Mouse (Mus musculus): ENCODE measurements around the gene Igf2bp3.
"Not testable (repeated sequence)": the region's sequence is repeated elsewhere in the genome, so short reads cannot be mapped to it uniquely, and the experiment has no call there.

Gene Igf2bp3

DNA sequence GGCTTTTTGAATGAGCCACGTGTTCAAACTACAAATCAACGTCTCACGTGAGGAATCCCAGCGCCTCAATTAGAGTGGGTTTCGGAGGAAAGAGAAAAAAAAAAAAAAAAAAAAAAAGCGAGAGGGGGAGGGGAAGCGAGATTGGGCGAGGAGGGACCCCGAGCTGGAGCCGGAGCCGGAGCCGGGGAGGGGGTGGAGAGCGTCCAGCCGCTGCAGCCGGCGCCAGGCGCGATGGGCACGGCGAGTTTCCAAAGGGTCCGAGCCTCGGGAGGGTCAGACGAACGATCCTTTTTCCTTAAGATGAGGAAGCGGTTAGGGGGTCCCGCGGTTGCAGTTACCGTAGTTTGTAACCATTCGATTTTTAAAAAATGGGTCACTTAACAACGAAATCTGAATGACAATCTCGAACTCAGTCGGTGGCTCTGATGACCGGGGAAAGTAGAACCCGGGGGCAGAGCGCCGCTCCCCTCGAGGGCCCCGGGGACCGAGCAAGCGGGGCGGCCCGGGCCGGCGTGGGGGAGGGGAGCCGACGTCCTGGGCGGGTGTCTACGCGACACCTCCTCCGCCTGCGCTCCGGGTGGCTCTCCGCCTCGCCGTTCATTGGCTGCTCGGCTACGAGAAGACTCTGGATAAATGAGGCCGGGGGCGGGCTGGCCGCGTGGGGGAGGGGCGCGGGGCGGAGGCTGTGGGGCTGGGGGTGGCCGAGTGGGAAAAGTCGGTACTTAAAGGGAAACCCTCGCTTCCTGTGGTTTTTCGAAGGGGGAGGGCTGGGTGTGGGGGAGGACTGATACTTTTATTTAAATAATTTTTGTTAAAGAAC lies at the start of gene Igf2bp3:
TSS of gene Igf2bp3 (minus strand) at position 30 of the 820 bp plus-strand sequence.
- DNase-seq = peak; percentile 96

DNA sequence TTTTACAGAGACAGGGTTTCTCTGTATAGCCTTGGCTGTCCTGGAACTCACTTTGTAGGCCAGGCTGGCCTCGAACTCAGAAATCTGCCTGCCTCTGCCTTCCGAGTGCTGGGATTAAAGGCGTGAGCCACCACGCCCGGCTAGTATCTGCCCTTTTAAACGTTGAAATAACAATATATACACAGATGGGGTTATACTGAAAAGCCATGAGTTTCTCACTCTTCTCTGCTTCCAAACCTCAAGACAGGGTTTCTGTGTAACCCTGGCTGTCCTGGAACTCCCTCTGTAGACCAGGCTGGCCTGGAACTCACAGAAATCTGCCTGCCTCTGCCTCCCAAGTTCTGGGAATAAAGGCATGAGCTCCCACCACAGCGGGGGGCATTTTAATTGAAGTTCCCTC lies 49.7 kb upstream of the Igf2bp3 start:
- not testable (repeated sequence) for DNase-seq

DNA sequence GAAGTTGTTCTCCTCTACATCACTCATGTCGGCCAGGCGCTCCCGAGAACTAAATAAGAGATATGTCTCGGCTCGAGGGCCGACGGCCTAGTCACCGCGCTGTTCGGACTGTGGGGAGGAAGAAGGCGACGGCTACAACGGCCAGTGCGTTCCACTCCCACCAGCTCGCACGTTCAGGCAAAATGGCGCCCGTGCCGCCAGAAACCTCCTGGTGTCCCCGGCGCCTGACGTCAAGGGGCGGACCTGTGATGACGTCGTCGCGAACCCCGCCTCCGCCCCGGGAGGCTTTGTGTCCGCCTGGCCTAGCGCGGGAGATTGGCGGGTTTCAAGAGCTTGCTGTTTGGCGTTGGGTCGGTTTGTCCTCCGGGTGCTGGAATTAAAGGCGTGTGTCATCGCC lies 49.1 kb upstream of the Igf2bp3 start, which contains the start of gene Tra2a:
TSS of gene Tra2a (minus strand) at position 187 of the 397 bp plus-strand sequence.
- DNase-seq = peak; percentile 98

DNA sequence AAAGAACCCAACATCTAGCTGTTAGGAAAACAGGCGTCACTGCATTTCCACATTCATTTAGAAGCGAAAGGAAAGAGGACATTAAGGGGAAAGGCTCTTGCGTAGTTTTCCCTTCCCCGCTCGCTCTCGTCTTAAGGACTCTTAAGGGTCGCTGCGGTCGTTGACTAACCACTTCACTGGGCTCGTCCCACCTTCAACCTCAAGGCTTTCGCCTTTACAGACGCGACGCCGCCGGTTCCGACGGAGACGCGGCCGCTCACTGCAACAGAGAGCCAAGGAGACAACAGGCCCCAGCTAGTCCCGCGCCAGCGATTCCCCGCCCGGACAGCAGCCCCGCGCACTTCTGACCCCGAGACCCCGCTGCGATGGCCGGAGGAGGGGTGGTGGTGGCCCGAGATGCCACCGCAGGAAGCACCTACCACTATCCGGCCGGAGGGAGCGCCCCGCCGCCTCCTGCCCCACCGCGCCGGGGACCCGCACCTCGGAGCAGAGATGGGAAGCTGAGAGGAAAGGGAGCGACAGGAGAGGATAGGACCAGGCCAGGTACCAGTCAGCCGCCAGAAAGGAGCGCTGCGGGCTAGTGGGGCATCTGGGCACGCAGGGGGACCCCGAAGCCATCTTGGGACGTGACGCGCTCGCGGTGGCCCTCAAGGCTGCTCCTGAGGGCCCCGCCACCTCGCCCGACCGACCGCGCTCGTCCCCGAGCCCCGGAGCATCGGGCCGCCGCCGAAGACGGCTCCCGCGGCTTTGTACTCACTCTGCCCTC lies 48.5 kb upstream of the Igf2bp3 start:
- DNase-seq = peak; percentile 56

DNA sequence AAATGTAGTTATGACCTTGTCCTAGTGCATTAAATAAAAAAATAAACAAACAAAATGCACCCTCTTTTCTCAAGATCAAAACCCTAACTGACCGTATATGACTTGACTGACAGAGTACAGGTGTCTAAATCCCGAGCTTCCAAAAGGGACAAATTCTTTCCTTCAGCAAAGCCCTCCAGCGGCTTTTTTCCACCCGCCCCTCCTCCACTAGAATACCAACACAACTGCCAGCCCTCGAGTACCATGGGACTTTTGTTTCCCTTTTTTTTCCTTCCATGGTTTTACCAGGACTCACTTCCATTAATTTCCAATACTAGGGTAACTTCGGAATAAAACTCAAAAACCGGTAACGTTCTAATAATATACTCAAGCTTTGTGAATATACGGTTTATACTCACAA lies 47.7 kb upstream of the Igf2bp3 start:
- DNase-seq = peak; percentile 57

DNA sequence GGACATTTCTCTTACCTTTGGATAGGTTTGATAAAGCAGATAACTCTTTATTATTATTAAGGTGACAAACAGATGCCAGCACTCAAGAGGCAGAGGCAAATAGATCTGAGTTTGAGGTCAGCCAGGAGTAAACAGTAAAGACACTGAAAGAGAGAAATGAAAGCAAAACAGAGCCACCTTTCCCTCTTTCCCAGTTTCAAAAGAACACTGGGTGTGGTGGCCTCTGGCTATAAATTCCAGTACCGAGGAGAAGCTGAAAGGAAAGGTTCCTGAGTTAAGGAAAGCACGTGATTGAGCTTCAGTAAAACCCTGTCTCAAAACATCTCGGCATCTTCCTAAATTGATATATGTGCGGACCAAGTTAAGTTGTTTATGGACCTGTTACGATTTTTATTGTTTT lies 45.0 kb upstream of the Igf2bp3 start:
- no peak for DNase-seq

DNA sequence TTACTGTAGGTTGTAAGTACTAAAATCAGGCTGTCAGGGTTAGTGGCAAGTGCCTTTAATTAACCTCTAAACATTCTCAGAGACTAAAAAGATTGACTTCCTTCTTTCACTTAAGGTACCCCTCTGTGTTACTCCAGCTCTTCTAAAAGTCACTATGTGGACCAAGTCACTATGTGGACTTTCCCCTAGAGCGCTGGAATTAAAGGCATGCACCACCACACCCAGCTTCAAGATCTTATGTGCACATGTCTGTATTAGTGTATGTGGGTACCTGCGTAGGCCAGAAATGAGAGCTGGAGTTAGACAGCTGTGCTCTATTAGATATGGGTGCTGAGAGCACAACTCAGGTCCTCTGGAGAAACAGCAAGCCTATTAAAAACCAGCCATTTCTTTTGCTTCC lies 43.1 kb upstream of the Igf2bp3 start:
- no peak for DNase-seq

DNA sequence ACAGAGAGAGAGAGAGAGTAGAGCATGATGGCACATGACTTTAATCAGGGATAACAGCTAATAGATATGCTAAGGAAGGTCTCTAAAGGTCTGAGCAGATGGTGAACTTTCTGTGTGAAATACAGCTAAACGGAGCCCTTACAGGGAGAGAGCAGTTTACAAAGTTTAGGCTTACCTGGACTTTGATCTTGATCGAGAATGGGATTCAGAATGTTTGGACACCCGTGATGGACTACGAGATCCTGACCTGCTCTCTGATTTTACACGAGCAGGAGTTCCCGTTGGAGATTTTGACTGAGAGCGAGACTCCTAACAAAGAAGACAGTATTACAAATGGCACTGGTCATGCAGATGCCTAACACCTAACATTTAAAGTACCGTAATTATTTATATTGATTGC lies 37.5 kb upstream of the Igf2bp3 start:
- no peak for DNase-seq

DNA sequence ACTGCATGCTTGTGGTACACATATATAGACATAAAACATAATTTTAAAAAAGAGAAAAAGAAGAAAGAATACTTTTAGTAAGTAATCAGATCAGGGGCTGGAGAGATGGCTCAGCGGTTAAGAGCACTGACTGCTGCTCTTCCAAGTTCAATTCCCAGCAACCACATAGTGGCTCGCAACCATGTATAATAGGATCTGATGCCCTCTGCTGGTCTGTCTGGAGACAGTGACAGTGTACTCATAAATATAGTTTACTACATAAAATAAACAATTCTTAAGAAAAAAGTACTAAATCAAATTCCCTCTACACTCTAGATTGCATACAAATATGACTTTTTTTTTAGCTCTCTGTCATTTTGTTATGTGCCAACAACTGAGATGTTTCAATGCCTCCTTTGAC lies 36.4 kb upstream of the Igf2bp3 start:
- DNase-seq = no peak

DNA sequence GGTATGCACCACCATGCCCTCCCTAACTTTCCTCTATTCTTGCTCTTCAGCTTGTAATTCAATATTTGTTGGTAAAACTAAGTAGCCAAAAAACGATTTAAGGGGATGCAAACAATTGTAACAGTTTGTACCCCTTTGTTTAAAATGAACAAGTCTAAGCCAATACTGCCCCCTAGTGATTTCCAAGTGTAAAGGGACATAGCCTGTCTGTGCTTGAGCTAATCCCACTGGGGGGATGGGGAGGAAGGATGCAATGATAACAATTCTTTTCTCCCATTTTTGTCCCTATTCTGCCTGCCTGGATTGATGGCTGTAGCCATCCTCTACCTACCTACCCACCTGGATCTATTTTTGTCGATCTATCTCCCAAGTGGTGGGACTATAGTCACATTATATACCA lies 32.5 kb upstream of the Igf2bp3 start:
- peak; percentile 82 for DNase-seq

DNA sequence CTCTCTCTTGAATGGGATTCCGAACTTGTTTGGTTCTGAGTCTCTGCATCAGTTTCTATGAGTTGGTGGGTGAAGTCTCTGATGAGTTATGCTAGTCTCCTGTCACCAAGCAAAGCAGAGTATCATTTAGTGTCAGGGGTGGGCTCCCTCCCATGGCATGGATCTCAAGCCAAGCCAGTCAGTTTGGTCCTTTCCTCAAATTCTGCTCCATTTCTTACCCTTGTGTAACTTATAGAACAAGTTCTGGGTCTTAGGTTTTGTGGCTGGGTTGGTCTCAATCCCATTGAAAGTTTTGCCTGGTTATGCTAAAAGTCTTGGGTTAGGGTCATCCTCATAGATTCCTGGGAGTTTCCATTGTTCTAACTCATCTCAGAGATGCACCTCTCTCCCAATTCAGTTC lies 27.6 kb upstream of the Igf2bp3 start:
- no peak for DNase-seq

DNA sequence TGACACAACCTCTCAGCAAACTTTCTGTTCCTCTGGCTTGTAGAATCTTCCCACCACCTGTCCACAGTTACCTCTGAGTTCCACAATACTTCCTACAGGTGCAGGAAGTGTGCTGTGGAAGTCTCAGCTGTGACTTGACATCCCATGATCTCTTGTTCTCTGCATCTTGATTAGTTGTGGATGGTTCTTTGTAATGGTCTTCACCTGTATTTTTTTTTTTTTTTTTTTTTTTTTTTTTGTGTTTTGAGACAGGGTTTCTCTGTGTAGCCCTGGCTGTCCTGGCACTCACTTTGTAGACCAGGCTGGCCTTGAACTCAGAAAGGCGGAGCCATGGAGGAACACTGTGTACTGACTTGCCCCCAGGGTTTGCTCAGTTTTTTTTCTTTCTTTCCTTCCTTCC lies 26.8 kb upstream of the Igf2bp3 start:
- no peak for DNase-seq

DNA sequence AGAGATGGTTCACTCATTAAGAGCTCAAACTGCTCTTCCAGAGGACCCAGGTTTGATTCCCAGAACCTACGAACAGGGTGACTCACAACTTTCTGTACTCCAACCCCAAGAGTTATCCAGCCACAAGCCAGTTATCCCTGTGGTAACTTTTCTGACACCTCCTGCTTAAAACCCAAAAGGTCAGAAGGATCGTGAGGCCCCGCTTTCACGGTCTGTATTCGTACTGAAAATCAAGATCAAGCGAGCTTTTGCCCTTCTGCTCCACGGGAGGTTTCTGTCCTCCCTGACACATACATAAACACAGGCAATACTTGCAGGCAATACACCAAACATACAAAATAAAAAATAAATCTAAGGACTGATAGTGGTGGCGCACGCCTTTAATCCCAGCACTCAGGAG lies 21.6 kb upstream of the Igf2bp3 start:
- peak; percentile 86 for DNase-seq

DNA sequence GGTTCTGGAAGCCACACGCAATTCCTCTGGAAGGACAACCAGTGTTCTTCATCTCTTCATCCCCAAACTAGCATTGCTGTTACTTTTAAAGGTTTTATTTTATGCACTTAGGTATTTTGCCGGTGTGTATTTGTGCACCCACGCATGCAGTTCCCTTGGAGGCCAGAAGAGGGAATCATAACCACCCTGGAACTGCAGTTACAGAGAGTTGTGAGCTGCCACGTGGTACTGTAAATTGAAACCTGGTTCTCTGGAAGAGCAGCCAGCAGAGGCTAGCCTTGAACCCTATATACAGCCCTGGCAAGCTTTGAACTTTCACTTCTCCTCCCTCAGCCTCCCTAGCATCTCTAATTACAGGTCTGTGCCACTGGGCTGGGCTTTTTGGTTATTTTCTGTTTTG lies 18.6 kb upstream of the Igf2bp3 start:
- DNase-seq = no peak

DNA sequence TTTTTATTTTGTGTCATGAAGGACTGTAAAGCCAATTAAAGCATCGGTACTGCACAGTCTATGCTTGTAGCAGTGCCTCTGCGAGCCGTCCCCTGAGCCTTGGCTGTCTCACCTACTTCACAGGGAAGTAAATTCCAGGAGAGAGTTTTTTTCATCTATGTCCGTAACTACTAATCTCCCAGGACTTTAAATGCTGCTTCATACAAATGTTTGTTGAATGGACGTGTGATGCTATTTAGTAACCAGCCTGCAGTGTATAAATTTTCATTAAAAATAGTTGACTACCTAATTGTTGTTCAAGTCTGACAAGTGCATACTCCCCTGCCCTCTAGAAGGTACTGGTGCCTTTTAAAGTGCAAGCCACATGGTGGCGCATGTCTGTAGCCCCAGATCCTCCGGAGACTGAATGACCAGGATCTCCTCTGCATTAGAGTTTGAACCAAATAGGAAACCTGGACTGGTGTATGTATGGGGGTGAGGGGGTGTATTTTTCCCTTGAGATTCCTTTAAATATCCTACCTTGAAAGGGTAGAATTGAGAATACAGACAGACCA lies 13.4 kb upstream of the Igf2bp3 start:
- peak; percentile 72 for DNase-seq

DNA sequence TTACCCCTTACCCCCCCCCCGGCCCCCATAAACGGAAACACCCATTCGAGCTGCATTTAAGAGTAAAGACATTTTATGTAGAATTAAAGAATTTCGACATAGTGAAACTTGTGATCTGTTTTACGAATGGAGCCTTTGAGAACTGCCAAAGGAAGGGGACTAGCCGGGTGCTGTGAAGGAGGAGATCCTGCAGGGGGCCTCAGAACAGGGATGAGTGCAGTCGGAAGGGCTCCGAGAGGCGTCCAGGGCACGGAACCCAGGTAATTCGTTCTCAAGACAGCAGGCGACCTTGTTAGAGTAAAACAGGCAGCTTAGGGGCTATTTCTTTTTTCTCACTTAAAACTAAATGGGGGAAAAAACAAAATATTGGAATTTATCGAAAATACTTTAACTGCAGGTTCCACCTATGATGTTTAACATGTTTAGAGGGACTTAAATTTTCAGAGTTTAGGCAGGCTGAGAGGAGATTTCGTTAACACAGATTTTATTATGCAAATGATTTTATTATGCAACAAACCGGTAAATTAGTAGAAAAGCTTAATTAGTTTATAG lies 12.5 kb upstream of the Igf2bp3 start:
- DNase-seq = peak; percentile 81

DNA sequence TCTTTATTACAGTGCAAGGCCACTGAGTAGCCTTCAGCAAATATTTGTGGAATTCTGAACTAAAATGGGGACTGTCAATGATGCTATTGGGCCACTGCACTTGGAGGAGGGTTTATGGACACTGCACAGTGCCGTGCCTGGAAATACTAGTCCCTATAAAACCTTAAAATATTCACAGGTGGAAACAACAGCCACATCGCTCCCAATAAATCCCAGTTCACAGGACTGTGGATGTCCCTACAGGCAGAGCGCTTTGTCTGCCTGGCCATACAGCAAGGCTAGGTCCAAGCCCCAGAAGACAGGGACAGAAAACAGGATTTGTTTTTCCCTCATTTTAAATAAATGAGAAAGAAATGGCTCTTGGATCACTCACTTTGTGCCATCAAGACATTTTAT lies 11.0 kb upstream of the Igf2bp3 start:
- no peak for DNase-seq

DNA sequence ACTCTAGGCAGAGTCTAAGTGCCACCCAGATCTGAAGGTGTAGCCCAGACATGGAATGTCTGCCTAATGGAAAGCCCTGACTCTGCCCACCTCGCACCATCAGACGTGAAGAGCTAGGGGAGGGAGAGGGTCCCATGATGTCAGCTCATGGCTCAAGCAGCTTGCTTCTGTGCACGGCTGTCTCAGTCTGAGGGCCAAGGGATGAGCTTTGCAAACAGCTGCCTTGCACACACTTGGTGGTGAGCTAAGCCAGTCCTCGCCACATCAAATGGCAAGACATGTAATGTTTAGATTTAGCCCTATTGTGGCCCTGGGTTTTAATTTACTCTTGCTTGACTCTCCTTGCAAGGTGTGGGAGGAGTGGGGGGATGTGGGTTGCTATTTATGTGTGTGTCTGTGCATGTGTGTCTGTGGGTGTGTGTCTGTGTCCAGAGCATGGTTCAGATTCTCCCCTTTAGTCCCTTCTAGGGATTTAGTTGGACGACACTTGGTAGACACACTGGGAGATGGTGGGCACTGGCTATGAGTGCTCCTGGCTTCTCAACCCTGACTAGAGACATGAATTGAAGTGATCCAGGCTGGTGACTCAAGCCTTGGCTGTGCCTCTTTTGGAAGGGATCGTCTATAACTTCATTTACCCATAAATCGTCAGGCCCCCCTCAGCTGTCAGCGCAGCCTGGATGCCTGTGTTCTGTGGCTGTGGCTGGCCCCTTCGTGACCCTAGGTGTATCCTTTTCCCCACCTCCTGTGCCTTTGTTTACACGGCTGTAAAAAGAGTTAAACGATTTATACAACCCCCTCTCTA lies 10.4 kb upstream of the Igf2bp3 start:
- no peak for DNase-seq

DNA sequence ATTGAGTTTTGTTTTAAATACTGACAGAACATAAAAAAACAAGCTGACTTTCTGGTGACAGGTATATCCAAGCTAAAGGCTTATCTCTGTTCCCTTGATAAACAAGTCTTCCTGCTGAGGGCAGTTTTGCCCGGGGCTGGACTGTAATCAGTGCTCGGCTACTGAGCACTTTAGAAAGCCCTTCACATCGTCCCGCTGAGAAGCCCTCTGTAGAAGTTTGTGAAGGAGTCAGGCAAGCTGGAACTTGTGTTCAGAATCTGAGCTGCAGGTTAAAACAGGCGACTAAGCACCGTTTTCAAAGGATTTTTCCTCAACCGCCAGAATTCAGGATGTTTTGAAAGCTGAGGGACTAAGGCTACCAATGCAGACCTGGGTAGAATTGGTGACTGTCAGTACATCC lies 7.1 kb upstream of the Igf2bp3 start:
- DNase-seq = peak; percentile 66

DNA sequence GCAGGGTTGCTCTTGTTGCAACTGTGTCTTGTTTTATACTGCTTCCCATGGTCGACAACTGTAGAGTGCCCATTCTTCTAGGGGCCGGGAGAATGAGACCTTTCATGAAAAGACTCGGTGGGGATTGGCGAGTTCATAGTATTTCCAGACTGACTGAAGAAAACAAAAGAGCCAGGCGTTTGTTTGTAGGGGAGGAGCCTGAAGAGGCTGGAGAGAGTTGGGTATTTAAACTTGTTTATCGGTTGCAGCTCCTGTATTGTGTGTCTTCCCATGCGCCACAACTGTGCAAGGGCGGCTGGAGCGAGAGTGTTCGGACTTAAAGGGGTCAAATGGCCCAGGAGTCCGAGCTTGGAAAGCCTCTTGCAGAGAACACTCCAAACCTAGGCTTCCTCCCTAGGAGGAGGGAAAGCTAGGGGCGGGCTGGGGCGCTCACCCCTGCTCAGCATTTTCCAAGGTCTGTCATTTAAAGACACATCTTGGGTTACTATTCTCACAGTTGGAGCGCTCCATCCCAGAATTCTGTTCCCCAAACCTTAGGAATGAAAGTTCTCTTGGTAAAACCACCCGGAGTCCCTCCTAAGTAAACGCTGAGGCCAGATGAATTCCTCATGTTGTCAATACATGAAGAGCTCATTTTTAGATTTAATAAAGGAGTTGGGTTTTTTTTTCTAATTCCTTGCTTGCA lies 5.3 kb upstream of the Igf2bp3 start:
- peak; percentile 78 for DNase-seq

DNA sequence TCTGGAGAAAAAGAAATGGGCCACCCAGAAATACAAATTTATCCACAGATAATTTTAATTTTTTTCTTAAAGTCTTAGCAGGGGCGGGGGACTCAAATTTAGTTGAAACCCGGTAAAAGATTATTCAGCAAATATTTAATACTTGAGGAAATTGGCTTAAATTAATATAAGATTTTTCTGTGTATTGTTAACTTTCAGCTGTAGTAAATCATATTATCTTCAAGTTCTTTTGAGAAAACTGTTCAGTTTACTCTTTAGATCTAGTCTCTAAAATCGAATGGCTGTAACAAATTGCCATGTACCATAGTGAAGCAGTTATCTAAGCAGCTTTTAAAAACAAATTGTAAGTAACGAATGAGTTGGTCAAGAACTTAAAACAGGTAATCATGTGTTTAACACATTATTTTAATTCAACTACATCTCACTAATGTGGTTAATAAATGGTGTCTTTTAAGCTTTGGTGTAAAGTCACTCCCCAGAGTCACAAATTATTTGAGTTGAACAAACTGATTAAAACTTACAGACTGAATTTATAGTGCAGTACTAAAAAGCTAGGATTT lies 4.3 kb upstream of the Igf2bp3 start:
- DNase-seq = no peak
